Mouse (Mus musculus) forebrain, postnatal 0 days (tissue): Measurements from ENCODE around the gene N4bp2l1. TPM values are rescaled to one million over a fixed set of nuclear protein-coding genes. Genes with fewer than 3 reads are reported as not detected.

ENCODE experiments used
- ATAC-seq: fragments of 200-750 bp; cut with Nextera tagmentation; 2 replicates; pipeline ENCODE4 v1.8.0; 2017; ENCODE audit warnings: mild to moderate bottlenecking, moderate library complexity
- DNase-seq: peaks from one replicate; pipeline ENCODE4 v3.0.0-alpha.2; 2015
- H3K27ac ChIP-seq: fragments of 300-500 bp; sonication (generic); 2 replicates; pipeline ENCODE4 v1.5.1; 2014; ENCODE audit warnings: low read depth, mild to moderate bottlenecking, antibody characterized with exemption, low read length, moderate library complexity, mixed read lengths
- H3K27me3 ChIP-seq: fragments of 300-500 bp; sonication (generic); 2 replicates; pipeline ENCODE4 v1.6.1; 2014; ENCODE audit warnings: mild to moderate bottlenecking, low read length, mixed read lengths; ENCODE audit not compliant: insufficient read depth
- H3K36me3 ChIP-seq: fragments of 300-500 bp; sonication (generic); 2 replicates; pipeline ENCODE4 v1.6.1; 2014; ENCODE audit warnings: mild to moderate bottlenecking, moderate library complexity; ENCODE audit not compliant: insufficient read depth
- H3K4me1 ChIP-seq: fragments of 300-500 bp; sonication (generic); 2 replicates; pipeline ENCODE4 v1.6.1; 2014; ENCODE audit warnings: antibody characterized with exemption; ENCODE audit not compliant: insufficient read depth
- H3K4me2 ChIP-seq: fragments of 300-500 bp; sonication (generic); 2 replicates; pipeline ENCODE4 v1.6.1; 2014; ENCODE audit warnings: low read depth, mild to moderate bottlenecking, moderate library complexity
- H3K4me3 ChIP-seq: fragments of 300-500 bp; sonication (generic); 2 replicates; pipeline ENCODE4 v1.5.1; 2014; ENCODE audit warnings: low read depth, low read length, mixed read lengths
- H3K9ac ChIP-seq: fragments of 300-500 bp; sonication (generic); 2 replicates; pipeline ENCODE4 v1.6.1; 2014; ENCODE audit warnings: mild to moderate bottlenecking
- H3K9me3 ChIP-seq: fragments of 300-500 bp; sonication (generic); 2 replicates; pipeline ENCODE4 v1.6.1; 2016; ENCODE audit warnings: low read length
- CTCF ChIP-seq: sonication (generic); IDR thresholded peaks from 2 replicates; pipeline ENCODE4 v1.5.1; 2016; ENCODE audit warnings: antibody characterized with exemption, control low read depth, low read depth
- WGBS: fragments of 180-500 bp; shearing (Covaris S2); extraction: QIAGEN DNeasy Blood & Tissue Kit; methylation state at CpG from one replicate; pipeline ENCODE4 v1.1.7; 2014; 5-methylcytosine and 5-hydroxymethylcytosine counted together
- polyA plus RNA-seq: library from polyadenylated mRNA; unstranded; fragments of >200 nt; fragmentation: Nextera tagmentation; extraction: Ambion mirVana; gene quantifications from 2 replicates; pipeline ENCODE4 v1.2.1, GENCODE M21; 2015
- total RNA-seq: library from RNA; depleted of rRNA; stranded (reverse); fragments of >200 nt; gene quantifications from 2 replicates; pipeline ENCODE4 v1.2.3, GENCODE M21; 2014

N4bp2l1 gene
- total and polyA plus RNA-seq, 2 experiments from 2014 or later: 27.4 to 28.0 TPM

- DNase-seq: no peak
- Histone ChIP-seq H3K36me3 (peaks cover 6% of the 10 kb centered on the region; the same call in 1 of the 2 replicates), H3K9me3 (no peaks in the 10 kb centered on the region), H3K27ac (no peak overlapping the region), H3K27me3 (no peaks in the 10 kb centered on the region), H3K4me1 (no peaks in the 10 kb centered on the region), H3K4me2 (no peak overlapping the region), H3K9ac (no peak overlapping the region), H3K4me3 (no peak overlapping the region)
- no peak for ATAC-seq
- no peak for TF ChIP-seq CTCF
- 79% methylated on average over 12 of the region's 12 CpGs for WGBS
Observed at GRCm38 (mm10) chr5:150611697-150612096, 14.7 kb upstream of the N4bp2l1 start.

DNA sequence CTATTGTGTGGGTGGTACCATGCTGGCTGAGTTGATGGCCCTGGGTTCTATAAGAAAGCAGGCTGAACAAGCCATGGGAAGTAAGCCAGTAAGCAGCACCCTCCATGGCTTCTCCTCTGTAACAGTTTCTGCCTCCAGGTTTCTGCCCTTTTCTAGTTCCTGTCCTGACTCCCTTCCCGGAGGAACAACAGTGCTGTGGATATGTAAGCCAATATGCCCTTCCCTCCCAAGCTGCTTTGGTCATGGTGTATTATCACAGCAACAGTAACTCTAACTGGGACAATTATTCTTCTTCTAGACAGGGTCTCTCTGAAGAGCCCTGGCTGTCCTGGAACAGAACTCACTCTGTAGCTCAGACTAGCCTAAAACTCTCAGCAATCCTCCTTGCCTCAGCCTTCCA lies 14.1 kb upstream of the N4bp2l1 start:
- no peaks in the 10 kb centered on the region for H3K9me3 ChIP-seq
- no peaks in the 10 kb centered on the region for H3K4me1 ChIP-seq
- H3K4me2 ChIP-seq: no peak overlapping the region
- ATAC-seq: no peak
- H3K27ac ChIP-seq: no peak overlapping the region
- TF ChIP-seq CTCF: no peak
- peaks cover 10% of the 10 kb centered on the region; the same call in 1 of the 2 replicates for H3K36me3 ChIP-seq
- 89% methylated on average over 1 of the region's 1 CpGs for WGBS
- DNase-seq: no peak
- H3K4me3 ChIP-seq: no peak overlapping the region
- no peak overlapping the region for H3K9ac ChIP-seq
- H3K27me3 ChIP-seq: no peaks in the 10 kb centered on the region

GRCm38 (mm10) chr5:150607631-150608030 lies 10.6 kb upstream of the N4bp2l1 start:
- 95% methylated on average over 8 of the region's 8 CpGs for WGBS
- Histone ChIP-seq H3K36me3 (peaks cover 12% of the 10 kb centered on the region; the same call in 1 of the 2 replicates), H3K4me3 (no peak overlapping the region), H3K4me1 (no peaks in the 10 kb centered on the region), H3K4me2 (no peak overlapping the region), H3K9ac (no peak overlapping the region), H3K9me3 (no peaks in the 10 kb centered on the region), H3K27ac (no peak overlapping the region), H3K27me3 (no peaks in the 10 kb centered on the region)
- DNase-seq: no peak
- TF ChIP-seq CTCF: no peak
- no peak for ATAC-seq

DNA sequence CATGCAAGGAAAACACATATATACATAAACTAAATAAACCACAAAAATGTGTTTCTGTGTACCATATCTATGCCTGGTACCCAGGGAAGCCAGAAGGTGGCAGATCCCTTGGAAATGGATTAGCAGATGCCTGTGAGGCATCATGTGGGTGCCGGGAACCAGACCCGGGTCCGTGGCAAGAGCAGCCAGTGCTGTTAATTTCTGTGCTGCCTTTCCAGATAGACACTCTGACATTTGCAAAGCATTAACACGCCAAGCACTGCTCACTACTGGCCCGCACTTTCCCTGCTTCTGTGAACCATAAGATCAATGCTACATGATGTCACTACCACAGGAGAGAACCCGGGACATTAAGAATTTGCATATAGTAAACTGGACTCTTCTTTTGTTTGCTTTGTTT lies 9.1 kb upstream of the N4bp2l1 start:
- H3K9me3 ChIP-seq: no peaks in the 10 kb centered on the region
- WGBS: 96% methylated on average over 6 of the region's 6 CpGs

DNA sequence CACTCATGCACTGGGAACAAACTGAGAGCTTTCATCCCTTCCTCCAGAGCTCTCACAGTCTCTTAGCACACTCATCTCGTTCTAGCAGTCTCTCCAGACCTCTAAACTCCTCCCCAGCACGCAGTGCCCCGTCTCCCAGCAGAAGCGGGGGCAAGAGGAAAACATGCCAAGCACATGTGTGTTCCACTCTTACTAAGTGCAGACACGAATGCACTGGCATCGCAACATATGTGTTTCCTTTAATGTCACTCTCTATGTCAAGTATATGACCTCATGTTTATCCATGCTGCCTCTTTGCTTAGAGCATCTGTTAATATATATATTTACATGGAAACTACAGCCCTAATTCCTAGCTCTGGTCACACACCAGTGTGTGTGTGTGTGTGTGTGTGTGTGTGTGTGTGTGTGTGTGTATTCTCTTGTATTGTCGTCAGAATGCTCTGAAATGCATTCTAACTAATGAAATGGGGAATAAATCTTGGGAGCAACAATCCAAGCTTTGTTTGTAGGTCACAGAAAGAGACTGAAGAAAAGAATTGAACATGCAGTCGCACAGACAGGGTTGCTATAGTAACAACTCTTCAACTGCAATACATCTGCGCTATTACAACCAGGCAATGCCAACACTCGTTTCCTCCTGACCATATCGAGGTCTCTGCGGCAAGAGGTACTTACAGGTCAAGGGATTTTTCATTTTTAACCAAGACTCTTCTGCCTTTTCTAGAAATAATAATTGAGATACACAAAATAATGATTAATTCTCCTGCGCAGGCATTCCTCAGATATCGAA lies 4.6 kb upstream of the N4bp2l1 start:
- Histone ChIP-seq H3K27me3 (no peaks in the 10 kb centered on the region), H3K9ac (no peak overlapping the region), H3K27ac (peak overlapping the region; percentile 47), H3K9me3 (no peaks in the 10 kb centered on the region), H3K4me2 (no peak overlapping the region), H3K4me3 (no peak overlapping the region), H3K4me1 (peaks cover 11% of the 10 kb centered on the region; the same call in 1 of the 2 replicates), H3K36me3 (peaks cover 14% of the 10 kb centered on the region; the same call in 1 of the 2 replicates)
- 46% methylated on average over 14 of the region's 14 CpGs for WGBS
- ATAC-seq: peak; percentile 85
- TF ChIP-seq CTCF: no peak
- peak; percentile 51 for DNase-seq

More for the DNA sequence above, 9.1 kb upstream of the N4bp2l1 start:
- peaks cover 10% of the 10 kb centered on the region; the same call in 1 of the 2 replicates for H3K4me1 ChIP-seq
- DNase-seq (no peak), ATAC-seq (no peak)
- peaks cover 12% of the 10 kb centered on the region; the same call in 1 of the 2 replicates for H3K36me3 ChIP-seq
- no peak for TF ChIP-seq CTCF
- no peak overlapping the region for H3K9ac ChIP-seq
- no peak overlapping the region for H3K4me3 ChIP-seq
- no peak overlapping the region for H3K27ac ChIP-seq
- no peak overlapping the region for H3K4me2 ChIP-seq
- H3K27me3 ChIP-seq: no peaks in the 10 kb centered on the region

GRCm38 (mm10) chr5:150600554-150601440 lies 3.8 kb upstream of the N4bp2l1 start:
- Histone ChIP-seq H3K4me1 (peaks cover 11% of the 10 kb centered on the region; the same call in 1 of the 2 replicates), H3K36me3 (peaks cover 8% of the 10 kb centered on the region; the same call in 1 of the 2 replicates), H3K27me3 (0 out of 2 replicates have a peak, but pooled peaks cover 3% of the 10 kb centered on the region), H3K9ac (no peak overlapping the region), H3K4me3 (no peak overlapping the region), H3K9me3 (no peaks in the 10 kb centered on the region), H3K4me2 (no peak overlapping the region), H3K27ac (peak overlapping the region; percentile 47)
- DNase-seq (no peak), ATAC-seq (peak; percentile 18; the same call in 1 of the 2 replicates)
- 74% methylated on average over 20 of the region's 20 CpGs for WGBS
- no peak for TF ChIP-seq CTCF
